Mouse (Mus musculus) kidney, postnatal 10 days (tissue): ENCODE measurements around the gene Rnf217.

Source experiments
- DNase-seq: peaks from one replicate; pipeline ENCODE4 v3.0.0; 2021; ENCODE audit warnings: mixed read lengths

The Rnf217 gene

DNA sequence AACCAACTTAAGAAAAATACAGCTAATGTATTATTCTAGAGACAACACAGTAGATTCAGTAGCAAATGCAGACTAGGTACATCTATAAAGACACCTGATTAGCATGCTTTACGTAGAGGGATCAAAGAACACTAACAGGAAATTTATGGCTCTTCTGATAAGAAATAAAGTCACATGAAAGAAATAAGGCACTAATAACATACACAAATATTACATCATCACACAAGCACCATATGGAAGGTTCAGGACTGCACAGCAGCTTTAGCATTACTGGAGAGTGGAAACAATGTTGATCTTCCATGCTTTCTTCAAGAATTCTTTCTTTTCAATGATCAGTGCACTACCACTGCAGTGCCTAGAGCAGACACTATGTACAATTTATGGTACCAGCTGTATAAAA is 114.7 kb downstream of the Rnf217 start:
- DNase-seq: no peak

DNA sequence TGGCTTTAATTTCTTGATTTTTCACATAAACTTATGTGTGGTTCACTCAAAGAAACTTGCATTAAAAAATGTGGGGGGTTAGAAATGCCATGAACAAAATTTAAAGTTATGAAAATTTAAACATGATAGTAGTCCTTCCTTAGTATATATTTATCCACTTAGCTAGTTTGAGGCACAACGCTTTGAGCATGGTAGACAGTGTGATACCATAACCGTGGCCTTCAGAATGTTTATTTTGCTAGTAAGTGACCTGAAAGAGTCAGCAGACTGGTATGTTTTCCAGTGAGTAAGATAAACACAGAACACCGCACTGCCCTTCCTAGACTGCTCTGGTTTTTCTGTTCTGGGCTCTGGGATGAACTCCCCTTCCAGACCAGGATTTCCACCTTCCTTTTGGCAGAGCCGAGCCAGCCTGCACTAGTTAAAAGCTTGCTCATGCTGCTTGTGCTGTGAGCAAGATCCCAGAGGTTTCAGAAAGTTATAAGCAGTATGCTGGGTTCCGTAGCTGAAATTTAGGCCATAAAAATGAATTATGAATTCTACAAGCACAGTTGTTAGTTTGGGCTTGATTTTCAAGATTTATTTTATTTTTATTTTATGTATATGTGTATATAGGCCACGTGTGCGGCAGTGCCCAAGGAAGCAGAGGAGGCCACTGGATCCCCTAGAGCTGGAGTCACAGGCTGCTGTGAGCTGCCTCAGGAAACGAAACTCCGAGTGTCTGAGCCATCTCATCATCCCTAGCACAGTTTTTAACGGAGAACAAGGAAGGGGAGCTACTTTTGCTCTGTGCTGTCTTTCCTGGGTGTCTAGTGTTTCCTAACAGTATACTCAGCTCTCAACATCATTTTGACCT is 141.7 kb downstream of the Rnf217 start:
- no peak for DNase-seq

DNA sequence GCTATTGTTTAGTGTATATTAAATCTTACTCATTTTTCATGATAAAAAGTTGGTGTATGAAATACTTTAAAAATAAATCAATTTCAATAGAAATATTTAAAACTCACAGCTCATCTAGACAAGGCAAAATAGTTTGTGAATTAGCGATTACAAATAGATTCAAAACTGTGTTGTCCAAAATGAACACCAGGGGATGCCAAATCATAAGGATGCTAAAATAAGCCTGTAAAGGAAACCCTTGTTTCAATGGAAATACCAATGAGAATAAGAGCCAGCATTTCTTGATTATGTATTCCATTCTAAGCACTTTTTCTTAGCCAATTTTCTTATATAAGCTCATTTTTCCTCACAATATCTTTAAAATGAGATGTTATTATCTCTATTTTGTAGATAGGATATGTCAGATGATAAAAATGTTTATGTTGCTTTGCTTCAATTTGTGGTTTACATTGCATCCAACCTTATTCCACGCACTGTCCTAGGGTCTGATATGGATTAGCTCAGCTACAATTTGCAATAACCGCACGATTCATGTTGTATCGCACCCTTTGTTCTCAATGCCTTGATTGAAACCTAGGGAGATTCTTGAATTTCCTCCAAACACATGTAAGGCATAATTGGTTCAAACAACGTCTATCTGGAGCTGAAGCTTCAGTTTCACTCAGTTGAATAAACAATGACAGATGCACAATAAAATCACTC is 143.0 kb downstream of the Rnf217 start:
- peak; percentile 11 for DNase-seq

DNA sequence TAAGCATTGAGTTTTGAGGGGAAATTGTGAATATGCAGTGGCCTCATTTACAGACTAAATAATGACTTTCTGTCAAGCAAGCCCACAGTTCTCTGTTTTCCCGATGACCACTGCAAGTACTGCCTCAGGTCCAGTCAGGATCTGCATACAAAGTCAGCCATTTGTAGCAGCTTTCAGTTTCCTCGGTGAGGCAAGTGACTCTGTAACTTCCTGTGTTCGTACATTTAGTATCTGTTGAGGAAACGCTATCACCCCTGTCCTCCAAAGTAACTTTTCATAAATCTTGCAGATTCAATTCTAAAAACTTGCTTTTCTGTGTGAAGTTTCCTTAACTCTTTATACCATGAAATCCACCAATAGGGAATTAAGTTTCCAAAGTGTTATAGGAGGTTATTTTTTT is 143.6 kb downstream of the Rnf217 start:
- DNase-seq: no peak

DNA sequence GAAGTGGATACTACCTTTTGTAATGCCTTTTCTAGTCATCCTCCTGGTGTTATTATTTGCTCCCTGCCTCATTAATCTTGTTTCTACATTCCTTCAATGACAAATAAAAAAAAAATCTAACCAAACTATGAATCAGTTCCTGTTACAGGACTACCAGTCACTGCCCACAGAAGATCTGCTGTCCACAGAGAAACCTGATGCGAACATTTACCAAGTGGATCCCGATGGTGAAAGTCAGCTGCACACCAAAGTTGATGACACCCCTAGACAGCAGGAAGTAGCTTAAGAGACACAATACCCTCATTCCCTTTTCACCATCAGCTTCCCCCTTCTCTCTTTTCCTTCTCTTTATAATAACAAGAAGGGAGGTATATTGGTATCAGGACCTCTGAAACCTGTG is 145.9 kb downstream of the Rnf217 start:
- no peak for DNase-seq

DNA sequence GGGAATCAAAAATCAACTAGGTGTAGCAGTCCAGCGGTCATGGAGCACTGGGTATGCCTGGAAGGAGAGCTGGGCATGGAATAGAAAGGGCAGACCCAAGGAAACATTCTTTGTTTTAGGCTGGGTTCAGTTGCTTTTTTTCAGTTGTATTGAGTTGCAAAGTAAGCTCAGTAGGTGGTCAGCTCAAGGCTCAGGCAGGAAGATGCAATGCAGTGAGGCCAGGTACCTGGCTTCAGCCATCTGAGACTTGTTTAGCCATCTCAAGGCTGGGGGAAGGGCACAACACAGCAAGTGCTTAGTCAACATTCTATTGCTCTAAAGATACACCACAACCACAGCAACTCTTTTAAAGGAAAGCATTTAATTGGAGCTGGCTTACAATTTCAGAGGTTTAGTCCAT is 152.2 kb downstream of the Rnf217 start:
- no peak for DNase-seq

DNA sequence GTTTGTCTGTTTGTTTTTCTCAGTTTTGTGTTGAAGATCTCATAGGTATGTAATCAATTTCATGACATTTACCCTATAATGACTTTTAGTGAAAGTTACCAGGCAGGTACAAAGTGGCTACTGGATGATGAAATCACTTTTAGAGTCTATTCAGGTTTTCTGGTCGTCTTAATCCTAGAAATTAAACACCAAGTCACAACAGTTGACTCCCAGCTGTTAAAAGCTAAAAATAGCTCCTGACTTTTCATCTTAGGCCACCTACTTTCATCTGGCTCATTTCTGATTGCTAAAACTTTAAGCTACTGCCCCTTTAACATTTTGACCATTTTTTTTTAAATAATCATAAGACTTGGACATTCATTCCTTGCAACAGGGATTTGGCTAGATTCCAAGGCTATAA is 161.9 kb downstream of the Rnf217 start:
- no peak for DNase-seq

DNA sequence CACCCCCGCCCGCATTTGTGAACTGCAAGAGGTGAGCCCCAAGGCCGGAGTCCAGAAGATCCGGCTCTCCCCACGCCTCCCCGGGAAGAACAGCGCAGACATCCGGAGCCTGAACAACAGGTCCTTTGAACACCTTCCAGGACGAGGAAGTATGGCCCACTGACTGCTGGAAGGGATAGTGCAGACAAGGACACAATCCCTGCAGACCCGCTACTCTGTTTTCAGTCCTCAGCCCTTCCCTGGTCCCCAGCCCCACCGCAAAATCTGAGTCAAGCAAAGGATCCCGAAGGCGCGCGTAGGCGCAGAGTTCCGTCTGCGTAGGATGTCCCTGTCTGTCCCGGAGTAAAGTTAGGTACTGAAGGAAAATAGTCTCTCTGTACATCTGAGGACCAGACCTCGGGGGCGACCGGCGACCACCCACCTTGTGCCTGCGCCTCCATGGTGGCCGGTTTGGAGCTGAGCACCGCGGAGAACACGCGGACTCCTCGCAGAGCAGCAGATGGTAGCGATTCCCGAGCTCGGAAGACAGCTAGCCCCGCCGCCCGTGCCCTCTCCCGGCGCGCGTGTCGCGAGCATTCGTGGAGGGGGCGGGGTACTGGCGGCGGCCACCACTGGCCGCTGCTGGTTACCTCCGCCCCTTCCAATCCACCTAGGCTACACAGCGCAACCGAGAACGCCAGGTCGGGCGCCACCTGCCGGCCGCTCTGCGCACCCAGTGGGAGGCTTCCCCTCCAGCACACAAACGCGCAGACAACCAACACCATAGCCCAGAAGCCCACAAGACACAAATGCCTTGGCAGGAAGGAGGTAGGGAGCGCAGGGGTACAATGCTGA is 163.5 kb downstream of the Rnf217 start, which contains the start of gene Tpd52l1:
TSS of gene Tpd52l1 (minus strand) at position 668 of the 834 bp plus-strand sequence.
- DNase-seq: peak; percentile 92

DNA sequence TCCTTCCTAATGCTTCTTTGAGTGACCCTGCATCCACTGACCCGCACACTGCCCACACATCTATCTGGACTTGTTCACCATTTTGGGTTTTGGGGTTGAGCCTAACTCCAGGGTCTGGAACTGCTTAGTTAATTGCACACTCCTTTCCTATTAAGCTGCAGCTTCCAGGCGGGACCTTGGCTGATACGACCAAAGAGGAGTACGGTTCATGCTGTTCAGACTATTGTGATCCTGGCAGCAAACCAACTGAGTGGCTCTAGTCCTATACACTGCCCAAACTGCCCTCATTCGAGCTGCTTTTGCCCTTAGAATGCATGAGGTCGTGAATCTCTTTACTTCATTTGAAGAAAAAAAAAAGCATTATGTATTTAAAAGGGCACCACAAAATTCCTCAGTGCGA is 164.8 kb downstream of the Rnf217 start:
- no peak for DNase-seq
